Mouse (Mus musculus) layer of hippocampus, adult 6 months (tissue): ENCODE data around the gene Lbr. TPM values are rescaled to one million over a fixed set of nuclear protein-coding genes. Genes with fewer than 3 reads are reported as not detected.

Experiments used
- long read RNA-seq, 2 experiments: library from polyadenylated mRNA; unstranded; transcript quantifications; one replicate each; pipeline ENCODE4 v2.0.0; 2019 to 2020
- polyA plus RNA-seq: library from polyadenylated mRNA; unstranded; fragments of <200 nt; fragmentation: Nextera tagmentation; gene quantifications from 2 replicates; pipeline ENCODE4 v1.2.3, GENCODE M21; 2021

Lbr gene
- 4.9 and 8.2 TPM in 2 replicates for polyA plus RNA-seq
- long read RNA-seq, experiment 1, transcript Lbr-201 (14 exons, 3,510 nt): major isoform, 7 of 9 reads
- long read RNA-seq, experiment 1, partial matches to known transcripts: 0 of 9 reads
- long read RNA-seq, experiment 1, other reads (novel, unspliced or antisense): 2 of 9 reads
- long read RNA-seq, experiment 2, transcript Lbr-201 (14 exons, 3,510 nt): major isoform, 69 of 78 reads
- long read RNA-seq, experiment 2, partial matches to known transcripts: 4 of 78 reads
- long read RNA-seq, experiment 2, other reads (novel, unspliced or antisense): 5 of 78 reads

DNA sequence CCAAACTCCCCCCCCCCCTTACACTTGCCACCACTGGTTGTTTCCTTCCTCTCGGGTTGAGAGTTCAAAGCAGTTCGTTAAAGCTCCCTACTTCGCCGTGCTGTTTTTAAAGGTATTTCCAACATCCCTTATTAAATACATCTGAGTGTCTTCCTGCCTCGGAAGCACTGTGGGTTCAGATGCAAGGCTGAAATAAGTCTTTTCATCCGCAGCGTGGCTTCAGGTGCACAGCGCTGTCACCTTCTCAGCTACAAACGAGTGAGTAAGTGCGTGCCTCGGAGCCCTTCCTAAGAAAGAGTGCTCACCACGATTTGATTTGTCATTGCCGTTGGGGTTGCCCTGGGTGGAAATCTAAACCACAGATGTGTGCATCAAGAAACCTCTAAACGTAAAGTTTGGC, at the start of gene Lbr:
Gene Lbr (minus strand): TSS at position 266 of the 400 bp plus-strand sequence.

Other genes with a start within 250 kb of the Lbr start
- 8.7 and 10.4 TPM in 2 replicates for gene Enah, start 176.9 kb upstream of the Lbr start, polyA plus RNA-seq